Mouse (Mus musculus) embryonic facial prominence, embryonic 10.5 days (tissue): ENCODE data around the gene Trip10. TPM values are rescaled to one million over a fixed set of nuclear protein-coding genes. Genes with fewer than 3 reads are reported as not detected.

Experiments
- DNase-seq: peaks from one replicate; pipeline ENCODE4 v3.0.0-alpha.2; 2017; ENCODE audit warnings: low spot score
- H3K27ac ChIP-seq: fragments of 300-500 bp; sonication (generic); replicated peaks from 2 replicates; pipeline ENCODE4 v1.5.1; 2016; ENCODE audit warnings: mild to moderate bottlenecking
- H3K27me3 ChIP-seq: fragments of 300-500 bp; sonication (generic); replicated peaks from 2 replicates; pipeline ENCODE4 v1.6.1; 2016; ENCODE audit warnings: low read depth, mild to moderate bottlenecking; ENCODE audit not compliant: poor library complexity, severe bottlenecking
- H3K36me3 ChIP-seq: fragments of 300-500 bp; sonication (generic); replicated peaks from 2 replicates; pipeline ENCODE4 v1.6.1; 2016; ENCODE audit warnings: mild to moderate bottlenecking, moderate library complexity
- H3K4me1 ChIP-seq: fragments of 300-500 bp; sonication (generic); 2 replicates; pipeline ENCODE4 v1.6.1; 2016
- H3K4me3 ChIP-seq: fragments of 300-500 bp; sonication (generic); 2 replicates; pipeline ENCODE4 v1.5.1; 2016; ENCODE audit warnings: mild to moderate bottlenecking, moderate library complexity
- H3K9me3 ChIP-seq: fragments of 300-500 bp; sonication (generic); 2 replicates; pipeline ENCODE4 v1.6.1; 2016; ENCODE audit warnings: mild to moderate bottlenecking
- WGBS: fragments of 180-500 bp; shearing (Covaris S2); methylation state at CpG from one replicate; pipeline ENCODE4 v1.1.7; 2016; 5-methylcytosine and 5-hydroxymethylcytosine counted together
- polyA plus RNA-seq: library from polyadenylated mRNA; unstranded; fragments of >200 nt; fragmentation: Nextera tagmentation; extraction: Ambion mirVana; gene quantifications from 2 replicates; pipeline ENCODE4 v1.2.1, GENCODE M21; 2016

The Trip10 gene
- polyA plus RNA-seq, 1 experiment from 2014 or later = 37.4 TPM

- peaks cover 26% of the 10 kb centered on the region for H3K4me1 ChIP-seq
Observed at GRCm38 (mm10) chr17:57245311-57245929, 3.8 kb upstream of the Trip10 start.

GRCm38 (mm10) chr17:57246663-57247392 is 2.4 kb upstream of the Trip10 start:
- Histone ChIP-seq H3K9me3 (0 out of 2 replicates have a peak, but pooled peaks cover 1% of the 10 kb centered on the region), H3K4me3 (peak overlapping the region; percentile 82), H3K27ac (peak overlapping the region; percentile 97), H3K27me3 (no peaks in the 10 kb centered on the region), H3K36me3 (peaks cover 30% of the 10 kb centered on the region), H3K4me1 (peaks cover 34% of the 10 kb centered on the region)
- DNase-seq = peak; percentile 16
- WGBS = 4% methylated on average over 18 of the region's 18 CpGs

More at GRCm38 (mm10) chr17:57245311-57245929, 3.8 kb upstream of the Trip10 start:
- no peak for DNase-seq
- Histone ChIP-seq H3K36me3 (peaks cover 35% of the 10 kb centered on the region), H3K9me3 (0 out of 2 replicates have a peak, but pooled peaks cover 3% of the 10 kb centered on the region), H3K4me3 (no peak overlapping the region), H3K27me3 (no peaks in the 10 kb centered on the region), H3K27ac (no peak overlapping the region)
- 89% methylated on average over 10 of the region's 10 CpGs for WGBS

DNA sequence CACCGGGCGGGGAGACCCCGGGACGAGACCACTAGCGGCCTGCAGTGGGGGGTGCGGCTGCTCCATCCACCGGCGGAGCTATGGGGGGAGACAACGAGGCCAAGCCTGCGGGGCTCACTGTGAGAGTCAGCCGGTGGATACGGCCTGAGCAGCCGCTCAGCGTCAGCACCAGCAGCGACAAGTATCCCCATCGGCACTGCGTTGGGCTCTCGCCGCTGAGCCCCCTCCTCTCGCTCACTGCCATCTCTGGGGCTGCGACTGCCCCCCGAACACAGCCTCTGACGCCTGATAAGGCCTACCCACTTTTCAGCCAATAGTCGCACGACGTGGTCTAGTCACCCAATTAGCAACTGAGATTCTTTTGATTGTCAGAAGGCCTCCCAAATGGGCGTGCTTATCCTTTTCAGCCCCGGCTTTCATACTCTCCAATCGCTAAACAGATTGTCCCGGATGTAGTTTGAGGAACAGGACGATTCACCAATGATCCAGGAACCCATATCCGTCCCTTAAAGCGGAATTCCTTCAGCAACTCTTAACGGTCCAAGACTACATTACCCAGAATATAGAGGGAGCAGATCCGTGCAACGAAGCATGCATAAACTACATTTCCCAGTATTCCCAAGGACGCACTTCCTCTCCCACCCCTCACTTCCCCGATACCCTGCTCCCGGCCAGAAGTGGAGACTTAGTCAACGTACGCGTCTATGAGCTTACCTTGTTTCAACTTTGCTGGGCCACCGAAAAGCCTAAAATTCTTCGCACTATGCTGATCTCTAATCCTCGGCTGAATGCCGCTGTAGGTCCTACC is 1.7 kb upstream of the Trip10 start:
- H3K36me3 ChIP-seq = peaks cover 22% of the 10 kb centered on the region
- no peaks in the 10 kb centered on the region for H3K9me3 ChIP-seq
- peak overlapping the region; percentile 82 for H3K4me3 ChIP-seq
- peak; percentile 94 for DNase-seq
- peak overlapping the region; percentile 97 for H3K27ac ChIP-seq
- under 1% methylated on average over 46 of the region's 46 CpGs for WGBS
- H3K4me1 ChIP-seq = peaks cover 34% of the 10 kb centered on the region
- H3K27me3 ChIP-seq = no peaks in the 10 kb centered on the region

- Histone ChIP-seq H3K27me3 (no peaks in the 10 kb centered on the region), H3K4me3 (peak within 1 kb of the TSS; percentile 82), H3K9me3 (no peaks in the 10 kb centered on the region), H3K27ac (peak within 1 kb of the TSS; percentile 97), H3K4me1 (peaks cover 34% of the 10 kb centered on the region), H3K36me3 (peaks cover 20% of the 10 kb centered on the region)
- WGBS = 1% methylated on average over 12 of the region's 12 CpGs
- peak; percentile 87 for DNase-seq
Observed at GRCm38 (mm10) chr17:57248201-57248699, 1.0 kb upstream of the Trip10 start, which contains the start of gene Gpr108. Gene Gpr108 (minus strand): TSS chr17:57248446.

DNA sequence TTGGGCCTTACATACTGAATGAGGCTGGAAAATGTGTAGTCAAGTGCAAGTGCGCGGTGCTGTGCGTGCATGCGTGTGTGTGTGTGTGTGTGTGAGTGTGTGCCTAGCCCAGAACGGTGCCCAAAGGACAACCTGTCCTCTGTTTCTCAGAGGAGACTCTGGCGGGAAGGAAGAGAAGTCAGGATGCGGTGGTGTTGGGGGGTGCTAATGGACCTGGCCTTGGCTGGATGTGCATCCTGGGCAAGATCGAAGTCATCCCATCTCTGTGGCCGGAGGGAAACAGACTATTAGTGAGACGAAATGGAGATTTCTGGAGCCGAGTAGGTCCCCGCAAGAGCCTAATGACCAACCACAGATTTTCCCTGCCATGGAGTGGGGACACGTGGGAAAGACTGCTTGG is 484 bp upstream of the Trip10 start:
- 9% methylated on average over 13 of the region's 13 CpGs for WGBS
- no peaks in the 10 kb centered on the region for H3K9me3 ChIP-seq
- DNase-seq = peak; percentile 38

DNA sequence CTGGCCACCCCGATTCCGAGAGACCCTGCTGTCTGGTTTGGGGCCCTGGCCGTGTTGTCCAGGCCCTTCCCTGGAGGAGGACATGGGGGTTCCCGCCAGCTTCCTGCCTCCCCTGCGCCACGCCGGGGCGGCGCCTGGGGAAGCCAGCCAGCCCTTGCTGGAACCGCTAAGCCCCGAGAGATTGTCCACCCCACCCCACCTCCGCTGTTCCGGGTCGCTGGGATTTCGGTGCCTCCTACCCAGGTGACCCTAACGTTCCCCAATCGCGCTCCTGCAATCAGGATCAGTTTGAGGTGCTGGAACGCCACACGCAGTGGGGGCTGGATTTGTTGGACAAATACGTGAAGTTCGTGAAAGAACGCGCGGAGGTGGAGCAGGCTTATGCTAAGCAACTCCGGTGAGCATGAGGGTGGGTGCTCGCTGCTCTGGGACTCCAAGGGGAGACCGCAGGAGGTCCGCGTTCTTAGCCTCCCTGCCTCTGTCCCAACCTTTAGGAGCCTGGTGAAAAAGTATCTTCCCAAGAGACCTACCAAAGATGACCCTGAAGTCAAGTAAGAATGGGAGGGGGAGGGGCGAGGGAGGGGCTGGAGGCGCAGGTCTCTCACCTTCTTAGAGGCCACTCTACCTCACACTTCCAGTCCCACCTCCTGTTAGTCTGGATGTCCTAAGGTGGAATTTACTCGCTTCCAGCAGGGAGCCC is 1.4 kb downstream of the Trip10 start:
- H3K4me3 ChIP-seq = peak overlapping the region; percentile 82
- H3K9me3 ChIP-seq = no peaks in the 10 kb centered on the region
- H3K27me3 ChIP-seq = no peaks in the 10 kb centered on the region
- 3% methylated on average over 33 of the region's 33 CpGs for WGBS
- DNase-seq = peak; percentile 48
- H3K36me3 ChIP-seq = peaks cover 28% of the 10 kb centered on the region
- H3K27ac ChIP-seq = peak overlapping the region; percentile 89
- peaks cover 34% of the 10 kb centered on the region for H3K4me1 ChIP-seq

More for the DNA sequence above, 484 bp upstream of the Trip10 start:
- H3K4me1 ChIP-seq = peaks cover 34% of the 10 kb centered on the region
- H3K27ac ChIP-seq = peak overlapping the region; percentile 82
- peaks cover 23% of the 10 kb centered on the region for H3K36me3 ChIP-seq
- no peaks in the 10 kb centered on the region for H3K27me3 ChIP-seq
- H3K4me3 ChIP-seq = peak overlapping the region; percentile 82

GRCm38 (mm10) chr17:57251431-57251830 is 2.2 kb downstream of the Trip10 start:
- Histone ChIP-seq H3K4me1 (peaks cover 27% of the 10 kb centered on the region), H3K27me3 (no peaks in the 10 kb centered on the region), H3K36me3 (peaks cover 36% of the 10 kb centered on the region), H3K4me3 (peak overlapping the region; percentile 82; the same call in 1 of the 2 replicates), H3K27ac (no peak overlapping the region), H3K9me3 (no peaks in the 10 kb centered on the region)
- no peak for DNase-seq
- 95% methylated on average over 3 of the region's 3 CpGs for WGBS

DNA sequence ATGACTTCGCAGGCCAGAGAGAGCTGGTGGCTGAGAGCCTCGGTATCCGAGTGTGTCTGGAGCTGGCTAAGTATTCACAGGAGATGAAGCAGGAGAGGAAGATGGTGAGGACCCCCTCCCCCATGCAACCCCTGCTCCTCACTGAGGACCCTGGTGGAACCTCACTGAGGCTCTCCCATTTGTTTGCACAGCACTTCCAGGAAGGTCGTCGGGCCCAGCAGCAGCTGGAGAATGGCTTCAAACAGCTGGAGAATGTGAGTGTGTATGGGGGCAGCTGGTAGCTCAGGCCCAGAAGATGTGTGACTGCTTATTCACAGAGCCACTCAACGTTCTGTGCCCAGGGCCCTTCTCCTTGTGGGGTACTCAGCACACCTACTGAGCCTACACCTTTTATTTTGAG is 4.1 kb downstream of the Trip10 start:
- H3K36me3 ChIP-seq = peaks cover 53% of the 10 kb centered on the region

DNA sequence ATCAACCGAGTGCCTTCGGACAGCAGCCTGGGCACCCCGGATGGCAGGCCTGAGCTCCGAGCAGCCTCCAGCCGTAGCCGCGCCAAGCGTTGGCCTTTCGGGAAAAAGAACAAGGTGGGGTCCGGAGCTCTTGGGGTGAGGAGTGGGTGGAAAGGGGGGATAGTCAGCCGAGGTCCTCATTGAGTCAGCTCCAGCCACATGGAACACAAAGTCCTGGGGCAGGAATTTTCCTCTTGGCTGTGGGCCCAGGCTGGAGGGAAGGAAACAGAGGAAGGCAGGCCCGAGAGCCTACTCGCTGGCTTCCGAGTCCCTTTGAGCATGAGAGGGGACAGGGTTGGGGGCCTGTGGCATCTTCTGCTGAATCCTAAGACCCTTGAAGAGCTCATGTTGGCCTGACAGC is 6.1 kb downstream of the Trip10 start:
- DNase-seq = no peak
- Histone ChIP-seq H3K4me3 (no peak overlapping the region), H3K27me3 (no peaks in the 10 kb centered on the region), H3K36me3 (peaks cover 74% of the 10 kb centered on the region), H3K27ac (no peak overlapping the region), H3K4me1 (peaks cover 8% of the 10 kb centered on the region), H3K9me3 (no peaks in the 10 kb centered on the region)
- WGBS = 92% methylated on average over 14 of the region's 14 CpGs

More for the DNA sequence above, 4.1 kb downstream of the Trip10 start:
- Histone ChIP-seq H3K27ac (no peak overlapping the region), H3K4me1 (peaks cover 21% of the 10 kb centered on the region), H3K27me3 (no peaks in the 10 kb centered on the region), H3K9me3 (no peaks in the 10 kb centered on the region), H3K4me3 (no peak overlapping the region)
- WGBS = 80% methylated on average over 6 of the region's 6 CpGs
- no peak for DNase-seq

DNA sequence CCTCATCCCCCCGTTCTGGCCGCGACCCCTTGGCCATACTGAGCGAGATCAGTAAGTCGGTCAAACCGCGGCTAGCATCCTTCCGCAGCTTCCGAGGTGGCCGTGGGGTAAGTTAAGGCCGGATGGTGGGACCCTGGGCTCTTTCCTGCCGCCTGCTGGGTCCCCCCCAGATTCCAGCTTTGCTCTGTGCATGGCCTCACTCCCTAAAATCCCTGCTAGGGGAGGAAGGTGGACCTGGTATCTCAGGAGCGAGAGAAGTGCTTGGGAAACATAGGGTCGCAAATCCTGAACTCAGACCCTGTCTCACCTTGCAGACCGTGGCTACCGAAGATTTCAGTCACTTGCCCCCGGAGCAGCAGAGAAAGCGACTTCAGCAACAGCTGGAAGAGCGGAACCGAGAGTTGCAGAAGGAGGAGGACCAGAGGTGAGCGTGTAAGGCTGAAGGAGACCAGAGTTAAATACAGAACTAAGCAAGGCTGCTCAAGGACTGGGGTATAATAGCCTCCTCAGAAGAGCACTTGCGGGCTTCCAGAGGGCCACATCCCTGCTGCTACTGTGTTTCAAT is 7.7 kb downstream of the Trip10 start:
- no peak for DNase-seq
- WGBS = 94% methylated on average over 22 of the region's 22 CpGs
- Histone ChIP-seq H3K27ac (no peak overlapping the region), H3K9me3 (no peaks in the 10 kb centered on the region), H3K4me1 (no peaks in the 10 kb centered on the region), H3K4me3 (no peak overlapping the region), H3K36me3 (peaks cover 90% of the 10 kb centered on the region), H3K27me3 (no peaks in the 10 kb centered on the region)

- WGBS = 94% methylated on average over 3 of the region's 3 CpGs
- no peaks in the 10 kb centered on the region for H3K27me3 ChIP-seq
- peaks cover 98% of the 10 kb centered on the region for H3K36me3 ChIP-seq
- H3K4me3 ChIP-seq = no peak overlapping the region
- H3K9me3 ChIP-seq = no peaks in the 10 kb centered on the region
- DNase-seq = no peak
- no peaks in the 10 kb centered on the region for H3K4me1 ChIP-seq
- no peak overlapping the region for H3K27ac ChIP-seq
Observed at GRCm38 (mm10) chr17:57258191-57258590, 8.9 kb downstream of the Trip10 start.
